Mouse (Mus musculus) embryonic facial prominence, embryonic 14.5 days (tissue): ENCODE results near the gene Sh3tc1. TPM values are rescaled to one million over a fixed set of nuclear protein-coding genes. Genes with fewer than 3 reads are reported as not detected.

Source experiments
- ATAC-seq: fragments of 200-750 bp; cut with Nextera tagmentation; 2 replicates; pipeline ENCODE4 v1.8.0; 2017; ENCODE audit warnings: low read depth, moderate number of reproducible peaks, moderate TSS enrichment
- DNase-seq: peaks from one replicate; pipeline ENCODE4 v3.0.0-alpha.2; 2015; ENCODE audit warnings: low spot score
- H3K27ac ChIP-seq: fragments of 300-500 bp; sonication (generic); replicated peaks from 2 replicates; pipeline ENCODE4 v1.5.1; 2014; ENCODE audit warnings: low read depth, mild to moderate bottlenecking, low read length, moderate library complexity
- H3K27me3 ChIP-seq: fragments of 300-500 bp; sonication (generic); replicated peaks from 2 replicates; pipeline ENCODE4 v1.6.1; 2014; ENCODE audit warnings: low read length; ENCODE audit not compliant: control insufficient read depth, insufficient read depth
- H3K36me3 ChIP-seq: fragments of 300-500 bp; sonication (generic); 2 replicates; pipeline ENCODE4 v1.6.1; 2014; ENCODE audit warnings: low read length, mixed read lengths; ENCODE audit not compliant: control insufficient read depth, insufficient read depth
- H3K4me1 ChIP-seq: fragments of 300-500 bp; sonication (generic); 2 replicates; pipeline ENCODE4 v1.6.1; 2014; ENCODE audit warnings: antibody characterized with exemption, low read length; ENCODE audit not compliant: control insufficient read depth, insufficient read depth
- H3K4me2 ChIP-seq: fragments of 300-500 bp; sonication (generic); 2 replicates; pipeline ENCODE4 v1.6.1; 2014; ENCODE audit warnings: low read depth, mild to moderate bottlenecking, low read length, moderate library complexity, mixed read lengths
- H3K4me3 ChIP-seq: fragments of 300-500 bp; sonication (generic); 2 replicates; pipeline ENCODE4 v1.5.1; 2014; ENCODE audit warnings: low read depth, mild to moderate bottlenecking, low read length
- H3K9ac ChIP-seq: fragments of 300-500 bp; sonication (generic); 2 replicates; pipeline ENCODE4 v1.6.1; 2014; ENCODE audit warnings: low read depth, mild to moderate bottlenecking, low read length, moderate library complexity, mixed read lengths
- H3K9me3 ChIP-seq: fragments of 300-500 bp; sonication (generic); 2 replicates; pipeline ENCODE4 v1.6.1; 2016; ENCODE audit warnings: low read length; ENCODE audit not compliant: control insufficient read depth
- whole genome bisulfite sequencing: fragments of 180-500 bp; shearing (Covaris S2); extraction: QIAGEN DNeasy Blood & Tissue Kit; methylation state at CpG from one replicate; pipeline ENCODE4 v1.1.7; 2014; 5-methylcytosine and 5-hydroxymethylcytosine counted together
- polyA plus RNA-seq: library from polyadenylated mRNA; unstranded; fragments of >200 nt; fragmentation: Nextera tagmentation; extraction: Ambion mirVana; gene quantifications from 2 replicates; pipeline ENCODE4 v1.2.1, GENCODE M21; 2014

The Sh3tc1 gene
- polyA plus RNA-seq, 1 experiment from 2014 or later, result 5.1 TPM

- H3K4me2 ChIP-seq, result no peak overlapping the region
- H3K27me3 ChIP-seq, result no peaks in the 10 kb centered on the region
- ATAC-seq, result no peak
- H3K4me3 ChIP-seq, result no peak overlapping the region
- H3K9me3 ChIP-seq, result no peaks in the 10 kb centered on the region
- DNase-seq, result no peak
- WGBS, result 90% methylated on average over 7 of the region's 7 CpGs
- H3K27ac ChIP-seq, result no peak overlapping the region
- H3K36me3 ChIP-seq, result no peaks in the 10 kb centered on the region
- H3K9ac ChIP-seq, result no peak overlapping the region
- H3K4me1 ChIP-seq, result peaks cover 12% of the 10 kb centered on the region
These were observed 73.6 kb downstream of the Sh3tc1 start for GRCm38 (mm10) chr5:35666152-35666551.

GRCm38 (mm10) chr5:35662021-35662545, 77.7 kb downstream of the Sh3tc1 start:
- Histone ChIP-seq H3K4me2 (no peak overlapping the region), H3K4me3 (no peak overlapping the region), H3K27ac (no peak overlapping the region), H3K9me3 (no peaks in the 10 kb centered on the region), H3K4me1 (no peaks in the 10 kb centered on the region; the same call in 1 of the 2 replicates), H3K36me3 (no peaks in the 10 kb centered on the region), H3K27me3 (no peaks in the 10 kb centered on the region), H3K9ac (no peak overlapping the region)
- ATAC-seq (no peak), DNase-seq (no peak)
- 81% methylated on average over 9 of the region's 9 CpGs for WGBS

GRCm38 (mm10) chr5:35661210-35661609, 78.6 kb downstream of the Sh3tc1 start:
- 63% methylated on average over 6 of the region's 6 CpGs for WGBS
- Histone ChIP-seq H3K9me3 (no peaks in the 10 kb centered on the region), H3K4me1 (no peaks in the 10 kb centered on the region; the same call in 1 of the 2 replicates), H3K9ac (no peak overlapping the region), H3K27me3 (no peaks in the 10 kb centered on the region), H3K27ac (no peak overlapping the region), H3K36me3 (no peaks in the 10 kb centered on the region), H3K4me3 (no peak overlapping the region), H3K4me2 (no peak overlapping the region)
- DNase-seq (no peak), ATAC-seq (no peak)

GRCm38 (mm10) chr5:35659503-35659902, 80.3 kb downstream of the Sh3tc1 start:
- DNase-seq (no peak), ATAC-seq (no peak)
- H3K27ac ChIP-seq, result no peak overlapping the region
- H3K4me1 ChIP-seq, result no peaks in the 10 kb centered on the region; the same call in 1 of the 2 replicates
- H3K4me2 ChIP-seq, result no peak overlapping the region
- no peaks in the 10 kb centered on the region for H3K36me3 ChIP-seq
- H3K4me3 ChIP-seq, result no peak overlapping the region
- 62% methylated on average over 3 of the region's 3 CpGs for WGBS
- no peak overlapping the region for H3K9ac ChIP-seq
- H3K27me3 ChIP-seq, result no peaks in the 10 kb centered on the region
- H3K9me3 ChIP-seq, result no peaks in the 10 kb centered on the region

GRCm38 (mm10) chr5:35655753-35656485, 83.9 kb downstream of the Sh3tc1 start:
- Histone ChIP-seq H3K4me2 (no peak overlapping the region), H3K4me3 (no peak overlapping the region), H3K27me3 (no peaks in the 10 kb centered on the region), H3K9me3 (no peaks in the 10 kb centered on the region), H3K36me3 (no peaks in the 10 kb centered on the region), H3K27ac (no peak overlapping the region), H3K9ac (no peak overlapping the region), H3K4me1 (no peaks in the 10 kb centered on the region; the same call in 1 of the 2 replicates)
- DNase-seq (no peak), ATAC-seq (no peak)
- WGBS, result 88% methylated on average over 10 of the region's 10 CpGs

GRCm38 (mm10) chr5:35653743-35654395, 85.9 kb downstream of the Sh3tc1 start:
- Histone ChIP-seq H3K4me3 (no peak overlapping the region), H3K27ac (no peak overlapping the region), H3K4me2 (no peak overlapping the region), H3K4me1 (no peaks in the 10 kb centered on the region), H3K36me3 (no peaks in the 10 kb centered on the region), H3K9me3 (no peaks in the 10 kb centered on the region), H3K27me3 (no peaks in the 10 kb centered on the region), H3K9ac (no peak overlapping the region)
- WGBS, result 61% methylated on average over 9 of the region's 9 CpGs
- ATAC-seq, result no peak
- DNase-seq, result no peak

GRCm38 (mm10) chr5:35652872-35653271, 86.9 kb downstream of the Sh3tc1 start:
- WGBS, result 80% methylated on average over 13 of the region's 13 CpGs
- H3K4me2 ChIP-seq, result no peak overlapping the region
- H3K27ac ChIP-seq, result no peak overlapping the region
- no peaks in the 10 kb centered on the region for H3K27me3 ChIP-seq
- no peaks in the 10 kb centered on the region for H3K9me3 ChIP-seq
- DNase-seq (no peak), ATAC-seq (no peak)
- H3K36me3 ChIP-seq, result no peaks in the 10 kb centered on the region
- no peaks in the 10 kb centered on the region for H3K4me1 ChIP-seq
- H3K4me3 ChIP-seq, result no peak overlapping the region
- H3K9ac ChIP-seq, result no peak overlapping the region

- no peak overlapping the region for H3K4me2 ChIP-seq
- ATAC-seq (no peak), DNase-seq (no peak)
- no peaks in the 10 kb centered on the region for H3K36me3 ChIP-seq
- H3K4me1 ChIP-seq, result no peaks in the 10 kb centered on the region
- no peak overlapping the region for H3K9ac ChIP-seq
- no peak overlapping the region for H3K4me3 ChIP-seq
- WGBS, result 81% methylated on average over 3 of the region's 3 CpGs
- no peaks in the 10 kb centered on the region for H3K27me3 ChIP-seq
- no peaks in the 10 kb centered on the region for H3K9me3 ChIP-seq
- no peak overlapping the region for H3K27ac ChIP-seq
These were observed 87.5 kb downstream of the Sh3tc1 start for GRCm38 (mm10) chr5:35652319-35652718.
